Mouse (Mus musculus) spleen, adult 18-20 months (tissue): Measurements from ENCODE around the gene Glis3.

Experiments
- DNase-seq, 2 experiments: peaks; one replicate each; pipeline ENCODE4 v3.0.0; 2022; ENCODE audit warnings: mixed read lengths in 2 of 2

The Glis3 gene

DNA sequence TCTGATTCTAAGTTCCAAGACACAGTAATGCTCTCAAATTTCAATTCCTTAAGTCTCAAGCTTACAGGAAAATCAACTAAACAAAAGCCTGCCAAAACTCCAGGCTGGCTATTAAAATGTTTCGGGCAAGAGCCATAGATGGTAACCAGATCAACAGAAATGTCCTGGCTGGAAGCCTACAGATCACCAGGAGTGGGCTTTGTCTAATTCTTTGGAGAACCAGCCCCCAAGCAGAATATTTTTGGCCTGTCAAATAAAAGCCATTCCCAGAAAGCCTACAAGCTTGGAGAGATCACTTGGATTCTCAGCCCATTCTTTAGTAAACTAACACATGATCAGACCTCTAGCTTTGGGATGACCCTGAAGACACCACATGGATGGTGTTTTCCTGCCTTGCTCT lies 303.5 kb downstream of the Glis3 start:
- DNase-seq = no peak

- no peak for DNase-seq
Measured at GRCm38 (mm10) chr19:28375746-28376145, 304.1 kb downstream of the Glis3 start.

- DNase-seq = no peak
Measured at GRCm38 (mm10) chr19:28374524-28374923, 305.4 kb downstream of the Glis3 start.

GRCm38 (mm10) chr19:28368215-28368614 lies 311.7 kb downstream of the Glis3 start:
- no peak for DNase-seq

- DNase-seq = no peak
Measured at GRCm38 (mm10) chr19:28367274-28367673, 312.6 kb downstream of the Glis3 start.

GRCm38 (mm10) chr19:28366766-28367165 lies 313.1 kb downstream of the Glis3 start:
- DNase-seq = no peak

DNA sequence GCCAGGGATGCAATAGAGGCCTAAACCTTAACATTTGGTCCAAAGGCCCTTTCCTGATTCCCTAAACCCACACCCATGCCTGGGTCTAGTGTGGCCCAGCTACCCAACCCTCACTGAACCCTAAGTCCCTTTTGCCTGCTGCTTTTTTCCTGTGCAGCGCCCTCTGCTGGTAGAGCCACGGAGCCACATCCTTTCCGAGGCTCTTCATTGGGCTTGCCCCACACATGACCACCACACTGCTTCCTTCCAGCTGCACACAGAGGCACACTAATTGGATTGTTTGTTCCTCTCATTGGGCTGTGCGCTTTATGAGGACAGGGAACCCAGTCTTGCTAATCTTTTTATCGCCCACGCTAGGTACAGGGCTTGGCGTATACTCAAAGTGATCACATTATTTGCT lies 314.0 kb downstream of the Glis3 start:
- peak; percentile 6 to 19 for DNase-seq

DNA sequence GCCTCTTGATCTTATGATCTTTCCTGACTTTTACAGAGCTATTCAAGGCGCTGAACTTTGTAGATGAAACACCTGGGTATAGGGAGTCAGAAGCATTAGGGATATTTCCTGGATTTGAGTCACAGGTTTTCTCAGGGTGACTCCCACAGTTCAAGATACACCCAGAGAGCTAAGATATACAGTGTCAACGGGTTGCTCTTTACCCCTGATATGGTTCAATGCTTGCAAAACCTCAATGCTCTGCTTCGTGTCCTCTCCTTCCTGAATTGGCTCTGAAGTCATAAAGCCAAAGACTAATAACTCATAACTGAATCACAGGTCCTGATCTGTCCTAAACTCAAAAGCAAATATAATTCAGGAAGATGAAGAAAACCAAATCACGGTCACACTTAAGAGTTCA lies 319.0 kb downstream of the Glis3 start:
- no peak for DNase-seq

DNA sequence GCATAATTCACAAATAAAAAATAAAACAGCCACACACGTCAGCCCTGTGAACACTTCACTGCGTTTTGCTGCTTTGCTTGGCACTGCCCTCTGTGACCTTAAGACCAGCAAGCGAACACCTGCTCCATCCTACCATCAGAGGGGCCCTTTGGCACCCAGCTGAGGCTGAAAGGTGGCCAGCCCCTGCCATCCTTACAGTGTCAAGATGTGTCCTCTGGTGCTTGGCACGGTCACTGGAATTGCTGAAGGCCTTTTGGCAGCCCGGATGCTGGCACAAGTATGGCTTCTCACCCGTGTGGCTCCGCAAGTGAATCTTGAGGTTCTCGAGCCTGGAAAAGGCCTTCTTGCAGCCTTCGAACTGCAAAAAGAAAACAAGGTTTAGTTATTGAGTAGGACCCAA lies 322.3 kb downstream of the Glis3 start:
- no peak for DNase-seq

DNA sequence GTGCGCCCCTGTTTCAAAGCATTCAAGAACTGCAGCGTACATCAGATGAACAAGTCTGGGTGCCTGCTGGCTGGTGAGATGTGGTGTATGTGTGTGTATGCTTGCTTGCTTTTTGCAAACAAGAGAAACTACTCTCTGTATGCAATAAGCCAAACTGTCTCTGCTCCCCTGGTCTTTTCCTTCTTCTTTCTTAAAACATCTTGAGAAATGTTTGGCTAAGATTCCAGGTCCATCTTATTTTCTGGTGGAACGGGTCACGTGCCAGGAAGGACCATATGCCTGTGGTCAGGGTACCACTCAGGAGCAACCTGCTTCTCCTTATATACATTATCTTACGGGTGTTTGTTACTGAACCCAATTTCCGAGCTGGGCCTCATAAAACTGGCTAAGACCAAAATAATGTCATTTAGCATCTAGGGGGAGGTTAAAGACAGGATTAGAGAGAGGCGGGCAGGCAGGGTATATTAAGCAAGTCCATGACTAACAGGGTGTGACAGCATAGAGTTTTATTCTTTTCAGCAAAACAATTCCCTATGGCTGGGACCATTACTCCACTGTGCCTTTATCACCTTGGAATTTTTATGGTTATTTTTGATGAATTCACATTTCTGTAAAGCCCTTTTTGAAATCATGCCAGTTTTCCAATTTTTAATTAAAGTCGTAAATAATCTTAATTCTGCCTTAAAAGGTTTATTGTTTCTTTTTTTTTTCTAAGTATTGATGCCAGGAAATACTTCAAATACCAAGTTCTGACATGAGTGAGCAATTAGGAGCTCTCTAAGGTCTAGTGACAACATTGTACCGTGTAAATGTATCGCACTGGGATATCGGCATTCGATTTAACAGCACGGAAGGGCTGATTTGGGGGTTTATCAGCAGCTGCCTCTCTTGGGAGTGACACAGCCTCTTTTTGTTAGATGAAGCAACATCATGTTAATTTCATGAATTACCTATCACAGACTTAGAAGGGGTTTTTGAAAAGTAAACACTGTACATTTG lies 328.5 kb downstream of the Glis3 start:
- DNase-seq = no peak

GRCm38 (mm10) chr19:28347080-28347825 lies 332.6 kb downstream of the Glis3 start:
- DNase-seq = no peak

DNA sequence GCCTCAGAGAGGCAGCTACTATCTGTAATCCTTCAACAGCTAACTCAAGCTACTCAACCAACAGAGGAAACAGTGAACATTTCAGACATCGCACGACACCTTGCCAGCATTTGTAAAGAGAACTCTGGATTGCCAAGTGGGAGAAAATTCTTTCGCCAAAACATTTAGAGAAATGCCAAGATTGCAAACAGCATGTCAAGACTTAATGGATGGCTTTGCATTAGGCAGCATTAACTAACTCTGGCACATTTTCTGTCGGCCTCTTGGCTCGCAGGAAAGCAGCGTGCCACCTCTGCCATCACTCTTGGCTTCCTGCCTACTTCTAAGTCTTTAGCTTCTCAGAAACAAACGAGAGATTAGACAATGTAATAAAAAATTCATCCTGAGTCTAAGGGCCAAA lies 336.2 kb downstream of the Glis3 start:
- DNase-seq = no peak

GRCm38 (mm10) chr19:28337574-28337973 lies 342.3 kb downstream of the Glis3 start:
- no peak for DNase-seq

DNA sequence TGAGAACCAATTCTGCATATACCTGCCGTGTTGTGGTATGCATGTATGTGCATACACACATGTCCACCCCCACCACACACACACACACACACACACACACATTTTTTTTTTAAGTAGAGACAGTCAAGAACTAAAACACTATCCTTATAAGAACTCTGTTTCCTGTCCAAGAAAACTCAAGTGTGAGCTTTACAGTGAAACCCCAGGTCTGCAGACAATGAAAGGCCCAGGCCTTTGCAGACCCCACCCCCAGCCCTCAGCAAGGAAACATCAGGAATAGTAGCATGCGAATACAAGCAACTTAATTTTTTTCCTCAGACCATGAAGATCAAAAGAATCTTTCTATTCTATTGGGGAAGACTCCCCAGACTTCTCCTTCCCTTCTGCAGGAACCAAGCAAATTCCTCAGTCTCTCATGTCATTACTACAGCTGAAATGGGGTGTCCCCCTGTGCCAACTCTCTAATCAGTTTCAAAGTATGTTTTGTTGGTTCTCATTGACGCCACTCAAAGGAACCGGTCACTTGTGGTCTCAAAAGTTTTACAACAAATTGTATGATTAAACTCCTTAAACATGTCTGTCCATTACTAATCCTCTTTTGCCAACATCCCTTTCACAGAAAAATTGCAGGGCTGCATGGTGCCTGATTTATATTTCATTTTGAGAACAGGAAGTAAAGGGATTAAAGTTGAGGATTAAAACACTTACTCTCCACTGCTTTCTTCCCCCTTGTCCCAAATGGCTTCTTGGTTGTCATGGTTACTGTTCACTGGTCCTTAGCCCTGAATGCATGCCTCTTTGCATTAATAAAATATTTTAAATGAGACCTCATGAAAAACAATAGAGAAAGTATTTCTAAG lies 343.0 kb downstream of the Glis3 start:
- no peak for DNase-seq

DNA sequence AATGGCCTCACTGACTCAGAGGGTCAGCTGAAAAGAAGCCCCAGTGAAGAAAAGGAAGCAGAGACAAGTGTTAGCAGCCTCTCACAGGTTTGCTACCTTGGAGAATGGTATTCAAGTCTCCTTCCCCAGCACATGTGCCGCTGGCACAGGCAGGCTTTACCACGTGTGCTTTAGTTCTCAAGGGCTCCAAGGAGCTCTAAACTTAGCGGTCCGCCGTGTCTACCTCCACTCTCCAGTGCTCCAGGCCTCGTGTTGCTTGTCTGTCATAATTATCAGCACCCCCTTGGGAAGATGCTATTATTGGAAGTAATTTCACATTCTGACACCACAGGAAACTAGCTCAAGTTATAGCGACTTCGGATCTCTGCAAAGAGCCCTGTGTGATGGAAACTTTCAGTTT lies 344.0 kb downstream of the Glis3 start:
- no peak for DNase-seq

DNA sequence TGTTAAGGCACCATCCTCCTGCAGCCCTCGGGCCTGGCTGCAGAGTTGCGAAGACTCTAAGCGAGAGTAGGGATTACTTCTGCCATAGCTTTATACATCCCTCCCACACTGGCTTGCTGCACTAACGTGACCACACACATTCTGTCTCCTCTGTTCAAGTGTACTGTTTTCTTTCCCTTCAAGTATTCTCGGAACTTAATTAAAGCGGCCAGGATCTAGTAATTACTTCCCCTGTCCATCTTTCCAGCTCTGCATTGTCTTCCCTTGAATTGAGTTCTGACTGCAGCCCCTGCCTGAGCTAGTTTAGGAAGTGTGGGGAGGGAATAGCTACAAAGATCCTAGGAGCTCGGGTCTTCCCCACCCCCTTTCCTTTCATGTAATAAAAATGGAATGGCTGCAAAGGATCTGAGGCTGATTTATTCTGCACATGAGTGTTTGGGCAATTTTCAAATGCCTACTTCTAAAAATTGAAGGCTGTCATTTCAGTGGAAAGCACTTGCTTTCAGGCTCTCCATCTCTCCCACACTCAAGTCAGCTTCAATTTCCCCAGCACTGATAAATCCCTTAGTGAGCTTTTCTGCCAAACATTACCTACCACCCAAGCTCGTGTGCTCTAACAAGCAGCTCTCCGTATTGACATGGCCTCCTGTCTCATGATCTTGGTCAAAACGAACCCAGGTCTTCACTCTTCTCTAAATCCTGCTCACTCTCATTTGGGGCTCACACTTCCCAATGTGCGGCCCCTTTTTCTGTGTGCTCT lies 346.7 kb downstream of the Glis3 start:
- DNase-seq = no peak

GRCm38 (mm10) chr19:28328444-28329110 lies 351.3 kb downstream of the Glis3 start:
- no peak for DNase-seq

GRCm38 (mm10) chr19:28327536-28327935 lies 352.3 kb downstream of the Glis3 start:
- no peak for DNase-seq

DNA sequence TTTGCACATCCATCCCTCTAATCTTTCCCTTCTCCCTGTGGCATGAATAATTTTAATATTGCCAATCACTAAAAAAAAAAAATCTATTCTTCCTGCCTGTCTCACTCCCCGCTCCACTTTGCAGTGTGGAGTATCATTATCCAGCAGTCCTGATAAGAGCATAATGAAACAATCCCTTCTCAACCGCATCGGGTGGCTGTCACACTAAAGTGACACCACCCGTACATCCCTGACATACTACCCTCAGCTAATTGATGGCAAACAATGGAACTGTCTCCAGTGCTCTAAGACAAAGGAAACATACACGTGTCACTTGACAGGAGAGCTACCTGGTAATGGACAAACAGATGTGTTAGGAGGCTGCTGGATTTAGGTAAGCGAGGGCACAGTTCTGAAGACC lies 373.8 kb downstream of the Glis3 start:
- no peak for DNase-seq

- no peak for DNase-seq
Measured at GRCm38 (mm10) chr19:28305510-28305909, 374.4 kb downstream of the Glis3 start.

DNA sequence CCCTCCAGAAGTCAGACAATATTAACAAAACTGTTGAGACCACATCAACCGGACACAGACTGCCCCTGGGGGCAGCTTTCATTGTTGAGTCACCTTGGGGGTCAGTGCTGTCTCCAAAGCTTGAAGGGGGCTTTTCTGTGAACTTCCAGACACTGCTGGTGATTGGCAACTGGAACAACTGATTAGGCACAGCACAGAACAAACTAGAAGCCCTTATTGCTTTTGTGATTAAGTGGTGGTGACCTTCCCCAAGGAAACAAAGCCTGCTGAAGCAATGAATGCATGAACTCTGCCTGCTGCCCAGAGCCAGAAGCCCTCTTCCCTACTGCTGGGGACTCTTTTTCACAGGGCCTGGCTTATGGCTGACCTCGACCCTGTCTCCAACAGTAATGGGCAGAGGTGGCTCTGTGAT lies 377.0 kb downstream of the Glis3 start:
- DNase-seq = no peak

DNA sequence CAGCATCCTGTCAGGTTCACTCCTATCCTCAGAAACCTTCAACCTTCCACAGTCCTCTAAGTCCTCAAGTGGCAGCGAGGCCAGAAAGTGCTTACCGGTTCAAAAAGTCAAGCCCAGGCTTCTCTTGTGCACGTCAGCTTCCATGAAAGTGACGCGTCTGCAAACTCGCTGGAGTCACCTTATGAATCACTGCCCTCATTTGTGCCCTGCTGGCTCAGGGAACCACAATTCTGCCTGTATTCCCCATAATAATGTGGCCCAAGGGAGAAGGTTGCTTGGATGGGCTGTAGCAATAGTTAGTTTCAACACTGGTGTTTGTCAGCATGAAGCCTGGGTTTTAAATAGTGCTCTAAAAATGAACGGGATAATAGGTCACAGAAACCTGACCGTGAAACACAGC lies 379.7 kb downstream of the Glis3 start:
- DNase-seq = no peak
